Mouse (Mus musculus) forebrain, embryonic 13.5 days (tissue): ENCODE measurements around the gene Hmgcr. TPM values are rescaled to one million over a fixed set of nuclear protein-coding genes. Genes with fewer than 3 reads are reported as not detected.

Experiments used
- ATAC-seq: fragments of 200-750 bp; cut with Nextera tagmentation; 2 replicates; pipeline ENCODE4 v1.8.0; 2017
- H3K27ac ChIP-seq: fragments of 300-500 bp; sonication (generic); 2 replicates; pipeline ENCODE4 v1.5.1; 2015; ENCODE audit warnings: inconsistent platforms, mild to moderate bottlenecking, moderate library complexity
- H3K27me3 ChIP-seq: fragments of 300-500 bp; sonication (generic); 2 replicates; pipeline ENCODE4 v1.6.1; 2015; ENCODE audit warnings: mild to moderate bottlenecking, inconsistent platforms
- H3K36me3 ChIP-seq: fragments of 300-500 bp; sonication (generic); 2 replicates; pipeline ENCODE4 v1.6.1; 2015; ENCODE audit warnings: mild to moderate bottlenecking, inconsistent platforms; ENCODE audit not compliant: poor library complexity, severe bottlenecking
- H3K4me1 ChIP-seq: fragments of 300-500 bp; sonication (generic); 2 replicates; pipeline ENCODE4 v1.6.1; 2015; ENCODE audit warnings: inconsistent platforms
- H3K4me2 ChIP-seq: fragments of 300-500 bp; sonication (generic); 2 replicates; pipeline ENCODE4 v1.6.1; 2015; ENCODE audit warnings: inconsistent platforms, mild to moderate bottlenecking, moderate library complexity
- H3K4me3 ChIP-seq: fragments of 300-500 bp; sonication (generic); 2 replicates; pipeline ENCODE4 v1.5.1; 2015; ENCODE audit warnings: mild to moderate bottlenecking, inconsistent platforms
- H3K9ac ChIP-seq: fragments of 300-500 bp; sonication (generic); 2 replicates; pipeline ENCODE4 v1.6.1; 2015; ENCODE audit warnings: mild to moderate bottlenecking, inconsistent platforms
- H3K9me3 ChIP-seq: fragments of 300-500 bp; sonication (generic); replicated peaks from 2 replicates; pipeline ENCODE4 v1.6.1; 2016; ENCODE audit warnings: inconsistent platforms
- WGBS: fragments of 180-500 bp; shearing (Covaris S2); methylation state at CpG from one replicate; pipeline ENCODE4 v1.1.7; 2015; 5-methylcytosine and 5-hydroxymethylcytosine counted together
- polyA plus RNA-seq: library from polyadenylated mRNA; unstranded; fragments of >200 nt; fragmentation: Nextera tagmentation; extraction: Ambion mirVana; gene quantifications from 2 replicates; pipeline ENCODE4 v1.2.1, GENCODE M21; 2015

Hmgcr gene
- polyA plus RNA-seq, 1 experiment from 2014 or later = 143 TPM

- WGBS = 55% methylated on average over 10 of the region's 10 CpGs
- H3K4me3 ChIP-seq = no peak overlapping the region
- H3K9me3 ChIP-seq = no peaks in the 10 kb centered on the region
- H3K27ac ChIP-seq = peak overlapping the region; percentile 35
- H3K27me3 ChIP-seq = no peaks in the 10 kb centered on the region
- H3K4me1 ChIP-seq = peaks cover 13% of the 10 kb centered on the region
- peaks cover 95% of the 10 kb centered on the region for H3K36me3 ChIP-seq
- no peak overlapping the region for H3K9ac ChIP-seq
- H3K4me2 ChIP-seq = no peak overlapping the region
- ATAC-seq = peak; percentile 91
Observed at GRCm38 (mm10) chr13:96660095-96660860, 10.5 kb downstream of the Hmgcr start.

- Histone ChIP-seq H3K4me1 (peaks cover 13% of the 10 kb centered on the region), H3K27ac (no peak overlapping the region), H3K9ac (no peak overlapping the region), H3K36me3 (peaks cover 95% of the 10 kb centered on the region), H3K4me2 (no peak overlapping the region), H3K9me3 (no peaks in the 10 kb centered on the region), H3K27me3 (no peaks in the 10 kb centered on the region), H3K4me3 (no peak overlapping the region)
- no peak for ATAC-seq
- 90% methylated on average over 7 of the region's 7 CpGs for WGBS
Observed at GRCm38 (mm10) chr13:96658936-96659335, 11.8 kb downstream of the Hmgcr start.

GRCm38 (mm10) chr13:96656673-96657072 is 14.1 kb downstream of the Hmgcr start:
- ATAC-seq = no peak
- Histone ChIP-seq H3K9me3 (no peaks in the 10 kb centered on the region), H3K27ac (no peak overlapping the region), H3K4me1 (peaks cover 13% of the 10 kb centered on the region), H3K4me2 (no peak overlapping the region), H3K4me3 (no peak overlapping the region), H3K9ac (no peak overlapping the region), H3K27me3 (no peaks in the 10 kb centered on the region), H3K36me3 (peaks cover 94% of the 10 kb centered on the region)
- 75% methylated on average over 1 of the region's 1 CpGs for WGBS

- Histone ChIP-seq H3K27me3 (no peaks in the 10 kb centered on the region), H3K4me2 (no peak overlapping the region), H3K4me3 (no peak overlapping the region), H3K9ac (no peak overlapping the region), H3K9me3 (no peaks in the 10 kb centered on the region), H3K4me1 (no peaks in the 10 kb centered on the region), H3K27ac (no peak overlapping the region), H3K36me3 (peaks cover 96% of the 10 kb centered on the region)
- WGBS = 92% methylated on average over 9 of the region's 9 CpGs
- no peak for ATAC-seq
Observed at GRCm38 (mm10) chr13:96653041-96653440, 17.7 kb downstream of the Hmgcr start.

- Histone ChIP-seq H3K9ac (no peak overlapping the region), H3K4me3 (no peak overlapping the region), H3K27me3 (no peaks in the 10 kb centered on the region), H3K4me2 (no peak overlapping the region), H3K36me3 (peaks cover 41% of the 10 kb centered on the region), H3K27ac (no peak overlapping the region), H3K9me3 (no peaks in the 10 kb centered on the region), H3K4me1 (no peaks in the 10 kb centered on the region)
- no peak for ATAC-seq
- WGBS = 60% methylated on average over 5 of the region's 5 CpGs
Observed at GRCm38 (mm10) chr13:96645822-96646221, 24.9 kb downstream of the Hmgcr start.

GRCm38 (mm10) chr13:96644168-96644567 is 26.6 kb downstream of the Hmgcr start:
- ATAC-seq = peak; percentile 36
- Histone ChIP-seq H3K27ac (no peak overlapping the region), H3K4me3 (no peak overlapping the region), H3K4me1 (no peaks in the 10 kb centered on the region), H3K36me3 (peaks cover 26% of the 10 kb centered on the region), H3K9me3 (no peaks in the 10 kb centered on the region), H3K27me3 (no peaks in the 10 kb centered on the region), H3K4me2 (no peak overlapping the region), H3K9ac (no peak overlapping the region)
- WGBS = 79% methylated on average over 2 of the region's 2 CpGs

GRCm38 (mm10) chr13:96630396-96630795 is 40.3 kb downstream of the Hmgcr start:
- Histone ChIP-seq H3K4me3 (no peak overlapping the region), H3K9me3 (no peaks in the 10 kb centered on the region), H3K27me3 (no peaks in the 10 kb centered on the region), H3K4me2 (no peak overlapping the region), H3K27ac (no peak overlapping the region), H3K4me1 (no peaks in the 10 kb centered on the region), H3K9ac (no peak overlapping the region), H3K36me3 (peaks cover 46% of the 10 kb centered on the region)
- WGBS = 95% methylated on average over 4 of the region's 4 CpGs
- no peak for ATAC-seq

GRCm38 (mm10) chr13:96620891-96621290 is 49.8 kb downstream of the Hmgcr start:
- ATAC-seq = no peak
- no peak overlapping the region for H3K9ac ChIP-seq
- no peak overlapping the region for H3K27ac ChIP-seq
- H3K27me3 ChIP-seq = no peaks in the 10 kb centered on the region
- H3K4me3 ChIP-seq = no peak overlapping the region
- H3K4me2 ChIP-seq = no peak overlapping the region
- WGBS = 88% methylated on average over 1 of the region's 1 CpGs
- H3K36me3 ChIP-seq = peaks cover 9% of the 10 kb centered on the region
- no peaks in the 10 kb centered on the region for H3K4me1 ChIP-seq
- no peaks in the 10 kb centered on the region for H3K9me3 ChIP-seq

GRCm38 (mm10) chr13:96614615-96615014 is 56.1 kb downstream of the Hmgcr start:
- H3K9ac ChIP-seq = no peak overlapping the region
- no peak overlapping the region for H3K4me2 ChIP-seq
- 0 out of 2 replicates have a peak, but pooled peaks cover 8% of the 10 kb centered on the region for H3K36me3 ChIP-seq
- no peaks in the 10 kb centered on the region for H3K9me3 ChIP-seq
- H3K27ac ChIP-seq = no peak overlapping the region
- ATAC-seq = no peak
- H3K4me1 ChIP-seq = no peaks in the 10 kb centered on the region
- H3K4me3 ChIP-seq = no peak overlapping the region
- H3K27me3 ChIP-seq = no peaks in the 10 kb centered on the region
- 93% methylated on average over 3 of the region's 3 CpGs for WGBS

- Histone ChIP-seq H3K27ac (no peak overlapping the region), H3K9me3 (no peaks in the 10 kb centered on the region), H3K4me3 (no peak overlapping the region), H3K36me3 (peaks cover 20% of the 10 kb centered on the region), H3K4me2 (no peak overlapping the region), H3K4me1 (no peaks in the 10 kb centered on the region), H3K27me3 (no peaks in the 10 kb centered on the region), H3K9ac (no peak overlapping the region)
- WGBS = 95% methylated on average over 2 of the region's 2 CpGs
- no peak for ATAC-seq
Observed at GRCm38 (mm10) chr13:96604242-96604641, 66.5 kb downstream of the Hmgcr start.

GRCm38 (mm10) chr13:96599182-96599581 is 71.6 kb downstream of the Hmgcr start:
- Histone ChIP-seq H3K4me3 (no peak overlapping the region), H3K36me3 (peaks cover 13% of the 10 kb centered on the region; the same call in 1 of the 2 replicates), H3K9ac (no peak overlapping the region), H3K27ac (no peak overlapping the region), H3K27me3 (no peaks in the 10 kb centered on the region), H3K4me2 (no peak overlapping the region), H3K4me1 (no peaks in the 10 kb centered on the region), H3K9me3 (no peaks in the 10 kb centered on the region)
- WGBS = 93% methylated on average over 9 of the region's 9 CpGs
- no peak for ATAC-seq
